Mouse (Mus musculus) frontal cortex, postnatal 14 days (tissue): ENCODE measurements around the gene Zdhhc16.
A peak's percentile ranks its signal among the peaks of the same experiment; 100 is the strongest.

Source experiments
- DNase-seq, 2 experiments: peaks; one replicate each; pipeline ENCODE4 v3.0.0; 2022; ENCODE audit warnings: low spot score in 2 of 2

Gene Zdhhc16

GRCm38 (mm10) chr19:41933179-41934086 is at the start of gene Zdhhc16, which contains the start of gene Exosc1:
Gene Zdhhc16 (plus strand): TSS chr19:41933480.
Gene Exosc1 (minus strand): TSS chr19:41933423.
- peak; percentile 98 to 99 for DNase-seq

- no peak for DNase-seq
Measured at GRCm38 (mm10) chr19:41883882-41884281, 49.4 kb upstream of the Zdhhc16 start.

- no peak for DNase-seq
Measured at GRCm38 (mm10) chr19:41888191-41888590, 45.1 kb upstream of the Zdhhc16 start.

GRCm38 (mm10) chr19:41894959-41895358 is 38.3 kb upstream of the Zdhhc16 start:
- DNase-seq = no peak

GRCm38 (mm10) chr19:41895460-41896318 is 37.6 kb upstream of the Zdhhc16 start, which contains the start of gene Rrp12:
Gene Rrp12 (minus strand): TSS chr19:41896173.
- DNase-seq = peak; percentile 67 to 69

GRCm38 (mm10) chr19:41896319-41896711 is 37.0 kb upstream of the Zdhhc16 start:
- no peak for DNase-seq

GRCm38 (mm10) chr19:41898860-41899259 is 34.4 kb upstream of the Zdhhc16 start:
- no peak for DNase-seq

GRCm38 (mm10) chr19:41900495-41901090 is 32.7 kb upstream of the Zdhhc16 start:
- no peak for DNase-seq

- DNase-seq = no peak
Measured at GRCm38 (mm10) chr19:41901696-41902095, 31.6 kb upstream of the Zdhhc16 start.

- DNase-seq = no peak
Measured at GRCm38 (mm10) chr19:41902848-41903593, 30.3 kb upstream of the Zdhhc16 start.

GRCm38 (mm10) chr19:41905246-41905645 is 28.0 kb upstream of the Zdhhc16 start:
- DNase-seq = no peak

- no peak for DNase-seq
Measured at GRCm38 (mm10) chr19:41906311-41907078, 26.8 kb upstream of the Zdhhc16 start.

- no peak for DNase-seq
Measured at GRCm38 (mm10) chr19:41907079-41907760, 26.1 kb upstream of the Zdhhc16 start.

- no peak for DNase-seq
Measured at GRCm38 (mm10) chr19:41908736-41909135, 24.5 kb upstream of the Zdhhc16 start.

- DNase-seq = no peak
Measured at GRCm38 (mm10) chr19:41910396-41910795, 22.9 kb upstream of the Zdhhc16 start.

GRCm38 (mm10) chr19:41911178-41912073 is 21.9 kb upstream of the Zdhhc16 start, which contains the start of gene Pgam1:
Gene Pgam1 (plus strand): TSS chr19:41911923.
- DNase-seq = peak; percentile 92 to 95

GRCm38 (mm10) chr19:41912121-41913080 is 20.9 kb upstream of the Zdhhc16 start:
- peak; percentile 28 to 29 for DNase-seq
